Mouse (Mus musculus) kidney, adult 9 months (tissue): Measurements from ENCODE around the gene Cilp2.

Experiments
- DNase-seq: peaks from one replicate; pipeline ENCODE4 v3.0.0; 2022

The Cilp2 gene

DNA sequence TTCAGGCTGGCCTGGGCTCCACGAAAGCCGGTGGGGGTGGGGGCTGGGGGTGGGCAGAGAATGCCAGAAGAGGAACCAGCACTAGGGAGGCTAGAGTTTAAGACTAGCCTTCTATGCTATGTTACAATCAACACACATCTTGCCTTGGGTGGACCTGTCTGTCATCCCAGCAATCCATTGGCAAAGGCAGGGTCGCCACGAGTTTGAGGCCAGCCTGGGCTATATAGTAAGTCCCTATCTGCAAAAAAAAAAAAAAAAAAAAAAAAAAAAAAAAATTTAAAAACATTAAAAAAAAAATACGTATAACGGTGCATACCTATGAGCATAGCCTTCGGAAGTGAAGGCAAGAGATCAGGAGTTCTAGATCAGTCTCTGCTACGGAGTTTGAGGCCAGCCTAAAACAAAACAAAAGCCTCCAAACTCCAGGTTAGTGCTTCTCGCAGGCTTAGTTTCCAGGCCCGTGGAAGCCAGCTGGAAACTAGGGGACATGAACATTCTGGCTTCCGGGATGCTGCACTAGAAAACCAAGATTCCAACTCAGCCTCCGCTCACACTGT lies 13.5 kb upstream of the Cilp2 start:
- peak; percentile 33 for DNase-seq

DNA sequence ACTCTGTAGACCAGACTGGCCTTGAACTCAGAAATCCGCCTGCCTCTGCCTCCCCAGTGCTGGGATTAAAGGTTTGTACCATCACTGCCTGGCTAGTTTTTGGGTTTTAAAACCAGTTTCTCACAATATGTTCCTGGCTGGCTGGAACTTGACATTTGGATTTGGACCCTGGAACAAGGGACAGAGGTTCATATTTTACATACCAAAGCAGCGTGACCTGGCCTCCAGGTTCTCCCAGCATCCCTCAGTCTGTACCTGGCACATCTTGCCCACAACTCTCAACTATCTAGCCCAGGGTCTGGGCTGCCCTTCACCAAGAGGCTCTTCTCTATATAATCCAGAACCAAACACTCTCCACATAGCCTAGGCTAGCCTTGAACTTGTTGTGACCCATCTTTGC lies 12.4 kb upstream of the Cilp2 start:
- peak; percentile 71 for DNase-seq

DNA sequence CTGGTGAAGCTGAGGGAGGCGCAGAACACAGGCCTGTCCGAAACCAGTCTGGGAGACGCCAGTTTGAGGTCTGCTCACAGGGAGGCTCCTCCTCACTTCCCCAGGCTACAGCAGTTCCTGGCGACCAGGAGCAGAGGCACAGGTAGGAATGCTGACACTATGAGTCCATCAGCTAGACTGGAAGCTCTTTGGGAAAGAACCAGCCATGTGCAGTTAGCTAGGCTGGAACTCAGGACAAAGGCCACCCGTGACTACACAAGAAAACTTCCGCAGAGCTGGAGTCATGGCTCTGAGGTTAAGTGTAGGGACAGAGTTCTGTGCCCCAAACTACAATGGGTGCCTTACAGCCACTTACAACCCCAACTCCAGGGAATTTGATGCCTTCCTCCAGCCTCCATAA lies 10.4 kb upstream of the Cilp2 start:
- peak; percentile 57 for DNase-seq

DNA sequence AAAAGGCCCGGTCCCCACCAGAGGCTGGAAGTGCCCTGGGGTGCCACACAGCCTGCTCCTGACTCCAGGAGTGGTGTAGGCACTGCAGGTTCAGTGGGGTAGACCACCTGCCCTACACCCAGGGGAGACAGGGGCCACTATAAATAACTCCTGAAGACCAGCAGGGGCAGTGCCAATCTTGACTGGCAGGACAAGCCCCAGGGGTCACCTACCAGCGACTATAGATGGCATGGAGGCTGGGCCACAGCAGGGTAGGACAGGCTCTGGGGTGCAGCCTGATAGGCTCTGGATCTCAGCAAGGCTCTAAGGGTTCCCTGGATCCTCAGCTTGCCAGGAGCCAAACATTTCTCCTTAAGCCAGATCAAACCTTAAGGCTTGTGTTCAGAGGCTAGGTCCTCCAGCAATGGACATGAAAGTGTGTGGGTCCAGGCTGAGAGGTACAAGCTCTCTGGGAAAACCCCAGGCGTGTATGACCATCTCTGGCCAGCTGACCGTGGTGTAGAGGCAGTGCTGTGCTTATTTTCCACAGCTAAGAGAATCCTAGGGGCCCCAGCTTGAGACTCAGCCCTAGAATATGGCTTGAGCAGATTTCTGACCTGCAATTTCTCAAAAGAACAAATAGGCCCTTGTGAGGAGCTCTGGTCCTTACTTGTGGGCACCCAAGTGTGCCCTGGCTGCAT lies 8.4 kb upstream of the Cilp2 start:
- DNase-seq: no peak

DNA sequence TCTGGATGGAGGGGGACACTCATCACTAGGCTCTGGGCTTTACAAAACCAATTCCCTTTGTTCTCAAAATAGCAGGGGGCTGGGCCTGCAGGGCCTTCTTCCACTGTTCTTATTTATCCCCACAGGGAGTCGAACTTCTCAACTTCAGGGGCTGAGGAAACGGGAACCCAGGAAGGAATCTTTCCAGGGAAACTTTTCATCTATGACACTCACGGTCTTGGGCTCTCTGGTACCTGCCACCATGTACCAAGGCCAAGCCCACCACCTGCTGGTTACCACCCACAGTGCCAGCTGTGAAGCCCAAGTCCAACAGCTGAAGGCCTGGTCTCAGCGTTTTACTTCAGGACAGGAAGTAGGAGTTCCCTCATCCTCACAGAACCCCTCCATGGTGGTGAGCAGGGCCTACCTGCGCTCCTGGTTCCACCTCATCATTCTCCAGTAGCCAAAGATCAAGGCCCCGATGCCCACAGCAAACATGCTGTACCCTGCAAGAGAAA lies 7.4 kb upstream of the Cilp2 start:
- no peak for DNase-seq

DNA sequence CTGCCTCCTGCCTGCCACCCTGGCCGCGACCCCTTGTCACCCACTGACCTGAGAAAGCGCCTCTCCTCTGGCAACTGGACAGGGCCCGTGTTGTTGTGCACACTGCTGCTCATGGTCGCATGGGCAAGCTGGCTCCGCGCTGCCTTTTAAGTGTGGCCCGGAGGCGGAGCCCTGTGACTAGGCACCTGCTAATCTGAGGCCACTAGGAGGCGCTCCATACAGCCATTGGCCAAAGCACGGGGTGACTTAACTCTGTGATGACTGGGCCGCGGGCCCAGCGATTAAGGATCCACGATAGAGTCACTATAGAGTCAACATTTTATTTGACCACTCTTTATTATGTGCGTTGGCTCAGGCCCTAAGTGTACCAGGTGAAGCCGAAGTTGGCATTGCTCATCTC lies 6.4 kb upstream of the Cilp2 start:
- DNase-seq: peak; percentile 67

DNA sequence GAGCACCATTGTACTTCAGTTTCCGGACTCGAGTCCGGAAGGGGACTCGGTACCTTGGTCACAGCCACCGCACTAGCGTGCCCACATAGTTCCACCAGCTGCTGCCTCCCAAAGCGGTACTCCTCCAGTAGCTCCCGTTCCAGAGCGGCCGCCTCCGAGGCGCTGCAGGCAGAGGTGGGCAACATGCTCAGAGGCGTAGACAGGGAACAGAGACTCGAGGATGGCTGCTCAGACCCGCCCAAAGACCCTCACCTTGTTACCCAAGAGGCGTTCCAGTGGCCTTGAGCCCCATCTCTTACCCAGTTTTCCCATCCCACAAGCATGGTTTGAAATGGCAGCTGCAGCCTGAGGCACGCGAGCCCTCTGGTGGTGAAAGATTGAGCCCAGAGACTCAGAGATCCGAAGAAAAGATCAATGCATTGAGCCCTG lies 3.3 kb upstream of the Cilp2 start:
- no peak for DNase-seq

DNA sequence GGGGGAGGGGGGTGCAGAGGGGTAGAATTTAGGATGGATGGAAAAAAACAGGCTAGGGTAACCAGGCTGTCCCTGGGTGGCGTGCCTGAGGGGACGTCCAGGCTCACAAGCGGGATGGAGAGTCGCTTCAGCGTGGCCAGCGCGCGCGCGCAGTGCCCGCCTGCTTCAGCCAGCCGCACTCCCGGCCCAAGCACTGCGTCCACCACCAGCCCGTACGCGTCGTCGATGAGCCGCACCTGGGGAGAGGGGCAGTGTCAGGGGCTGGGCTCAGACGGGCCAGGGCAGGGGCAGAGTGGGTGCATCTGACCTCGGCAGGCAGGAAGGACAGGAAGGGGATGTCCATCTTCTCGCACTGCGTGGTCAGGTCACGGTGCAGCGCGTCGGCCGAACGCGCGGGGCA lies 1.4 kb upstream of the Cilp2 start:
- DNase-seq: no peak

DNA sequence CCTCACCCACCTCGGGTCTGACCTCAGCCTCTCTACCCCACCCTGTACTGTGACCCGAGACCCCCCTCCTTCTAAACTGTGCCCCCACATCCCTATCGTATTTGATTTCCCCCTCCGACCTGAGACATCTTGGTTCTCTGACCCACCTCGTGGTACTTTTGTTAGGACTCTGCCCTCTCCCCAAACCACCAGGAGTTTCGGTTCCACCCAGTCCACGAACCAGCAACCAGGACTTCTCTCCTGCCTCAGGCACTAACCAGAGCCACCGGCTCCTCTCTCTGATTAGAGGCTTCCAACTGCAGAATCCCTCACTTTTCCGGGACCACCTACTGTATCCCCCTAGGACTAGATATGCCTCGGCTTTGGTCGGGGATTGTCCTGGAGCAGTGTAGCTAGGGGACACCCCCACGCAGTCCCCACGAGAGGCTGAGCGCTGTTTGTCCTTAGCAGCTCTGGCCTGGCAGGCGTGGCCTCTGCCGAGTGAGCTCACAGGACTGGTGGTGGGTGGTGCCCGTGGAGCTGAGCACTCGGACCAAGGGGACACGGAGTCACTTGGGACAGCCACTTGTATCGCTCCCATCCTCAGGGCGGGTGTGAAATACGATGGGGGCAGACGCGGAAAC lies 868 bp upstream of the Cilp2 start:
- DNase-seq: no peak

DNA sequence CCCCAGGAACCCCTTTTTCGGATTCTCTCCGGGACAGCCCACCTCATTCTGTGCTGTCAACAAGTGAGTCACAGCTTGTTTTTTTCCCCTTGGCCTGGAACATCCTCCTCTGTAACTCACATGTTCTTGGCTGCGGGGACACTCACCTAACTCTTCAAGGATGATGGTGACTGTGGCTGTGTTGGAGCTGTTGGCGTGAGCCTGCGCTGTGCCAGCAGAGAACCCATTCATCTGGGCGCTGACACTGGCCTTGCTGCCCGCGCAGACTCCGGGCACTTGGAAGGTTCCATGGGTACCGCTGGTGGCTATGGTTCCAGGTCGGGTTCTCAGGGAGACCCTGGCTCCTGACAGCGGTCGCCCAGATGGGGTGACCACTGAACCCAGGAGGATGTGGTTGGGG lies 3.3 kb downstream of the Cilp2 start:
- DNase-seq: no peak

DNA sequence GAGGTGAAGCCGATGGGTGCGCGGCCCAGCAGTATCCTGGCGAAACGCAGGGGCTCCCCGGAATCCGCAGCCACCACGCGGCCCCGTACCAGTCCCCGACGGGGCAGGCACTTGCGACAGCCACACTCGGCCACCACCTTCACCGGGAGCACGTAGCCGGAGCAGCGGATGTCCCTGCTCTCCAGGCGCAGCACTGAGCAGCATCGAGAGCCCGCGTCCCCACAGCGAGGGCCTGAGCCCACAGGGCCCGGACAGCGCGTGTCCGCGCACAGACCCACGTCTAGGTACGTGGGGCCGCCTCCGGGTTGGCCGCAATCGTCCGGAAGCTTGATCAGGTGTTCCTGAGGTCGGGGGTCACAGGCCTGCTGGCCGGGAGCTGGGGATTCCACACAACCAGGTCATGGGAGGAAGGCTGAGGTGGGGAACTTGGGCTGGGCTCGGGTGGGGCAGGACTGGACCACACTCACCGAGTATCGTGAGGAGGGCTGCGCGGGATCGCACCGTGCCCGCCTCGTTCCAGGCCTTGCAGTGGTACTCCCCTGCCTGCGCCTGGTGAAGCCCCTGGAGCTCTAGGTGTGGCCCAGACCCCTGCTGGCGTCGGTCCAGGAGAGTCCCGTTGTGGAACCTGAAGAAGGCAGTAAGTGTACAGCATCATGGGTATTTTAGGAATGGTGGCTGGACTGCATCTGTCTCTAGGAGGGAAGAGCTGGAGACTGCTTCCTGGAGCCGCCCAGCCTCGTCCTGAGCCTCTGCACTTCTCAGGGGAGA lies 4.5 kb downstream of the Cilp2 start:
- no peak for DNase-seq

DNA sequence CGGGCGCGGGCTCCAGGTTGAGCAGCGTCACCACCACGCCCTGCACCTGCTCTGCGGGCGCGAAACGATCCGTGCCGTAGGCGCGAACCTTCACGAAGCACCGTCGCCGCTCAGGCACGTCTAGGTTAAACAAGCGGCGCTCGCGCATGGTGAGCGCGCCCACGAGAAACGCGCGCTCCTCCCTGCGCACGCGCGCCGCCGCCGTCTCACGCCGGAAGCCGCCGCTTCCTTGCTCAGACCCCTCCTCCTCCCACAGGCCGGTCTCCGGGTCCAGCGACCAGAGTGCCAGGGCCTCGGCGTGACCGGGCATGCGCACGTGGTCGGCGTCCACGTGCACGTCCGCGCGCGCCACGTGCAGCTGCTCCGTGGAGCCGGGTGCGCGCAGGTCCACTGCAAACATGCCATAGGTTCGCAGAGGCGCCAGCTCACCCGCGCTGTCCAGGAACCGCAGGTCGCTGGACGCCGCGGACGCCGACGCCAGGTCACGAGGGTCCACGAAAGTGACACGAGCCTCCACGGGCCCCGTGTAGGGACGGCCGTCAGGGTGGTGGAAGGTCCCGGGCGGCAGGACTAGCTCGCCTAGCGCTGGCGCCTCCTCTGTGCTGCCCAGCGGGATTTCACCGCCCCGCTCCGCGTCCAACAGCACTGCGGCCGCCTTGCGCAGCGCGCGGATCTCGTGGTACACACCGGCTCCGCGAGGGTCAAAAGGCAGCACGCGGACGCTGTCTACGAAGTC lies 5.3 kb downstream of the Cilp2 start:
- DNase-seq: peak; percentile 67

DNA sequence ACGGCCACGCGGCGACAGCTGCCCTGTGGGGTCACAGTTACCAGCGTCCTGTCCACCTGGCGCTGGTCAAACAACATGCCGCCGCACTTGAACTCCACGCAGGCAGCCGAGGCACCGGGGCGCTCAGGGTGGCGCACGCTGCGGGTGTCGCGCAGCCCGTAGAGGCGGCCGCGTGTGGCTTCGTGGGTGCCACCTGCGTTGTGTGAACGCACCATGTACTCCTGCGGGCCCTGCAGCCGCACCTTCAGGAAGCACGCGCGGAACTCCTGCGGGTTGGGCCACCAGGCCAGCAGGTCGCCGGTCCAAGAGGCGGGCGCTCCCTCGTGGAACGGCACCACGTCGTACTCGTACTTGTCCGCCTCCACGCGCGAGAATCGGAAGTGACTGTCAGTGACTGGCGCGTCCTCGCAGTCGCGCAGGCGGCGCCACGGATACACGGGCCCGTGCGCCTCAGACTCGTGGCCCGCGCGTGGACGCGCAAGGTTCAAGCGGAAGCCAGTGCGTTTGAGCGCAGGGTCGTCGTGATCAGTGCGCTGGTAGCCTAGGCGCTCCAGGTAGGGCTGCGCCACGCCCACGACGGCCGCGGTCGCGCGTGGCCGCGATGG lies 6.1 kb downstream of the Cilp2 start:
- DNase-seq: no peak

DNA sequence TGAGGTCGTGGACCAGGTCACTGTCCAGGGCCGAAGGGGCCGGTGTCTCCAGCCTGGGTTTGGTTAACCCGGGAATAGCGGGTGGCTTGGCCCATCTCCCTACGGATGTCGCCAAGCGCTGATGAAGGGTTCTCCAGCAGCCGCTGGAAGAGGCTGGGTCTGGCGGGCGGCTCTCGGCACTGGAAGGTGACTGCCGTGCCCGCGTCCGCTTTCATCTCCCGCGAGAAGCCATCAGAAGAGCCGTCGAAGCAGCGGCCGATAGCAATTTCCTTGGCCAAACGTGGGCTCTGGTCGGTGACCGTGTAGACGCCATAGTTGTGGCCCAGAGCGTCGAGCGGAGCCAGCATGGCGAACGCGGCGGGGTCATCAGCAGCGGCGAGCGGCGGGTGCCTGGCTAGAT lies 6.6 kb downstream of the Cilp2 start:
- no peak for DNase-seq

DNA sequence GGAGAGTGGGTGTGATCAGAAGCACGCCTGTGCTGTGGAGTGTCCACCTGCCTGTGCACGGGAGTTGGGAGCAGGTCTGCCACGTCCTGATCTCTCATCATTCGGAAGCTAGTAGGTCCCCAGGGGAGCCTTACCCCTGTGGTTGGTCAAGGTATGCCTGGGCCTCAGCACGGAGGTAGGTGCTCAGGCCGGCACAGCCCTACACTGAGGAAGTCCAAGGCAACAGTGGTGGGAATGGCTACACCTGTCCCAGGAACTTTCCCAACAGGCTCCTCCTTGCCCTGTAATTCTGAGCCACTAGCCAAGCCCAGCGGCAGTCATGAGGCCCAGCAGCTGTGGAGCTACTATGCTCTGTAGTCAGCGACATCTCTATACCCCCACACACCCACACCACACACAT lies 7.8 kb downstream of the Cilp2 start:
- DNase-seq: no peak

DNA sequence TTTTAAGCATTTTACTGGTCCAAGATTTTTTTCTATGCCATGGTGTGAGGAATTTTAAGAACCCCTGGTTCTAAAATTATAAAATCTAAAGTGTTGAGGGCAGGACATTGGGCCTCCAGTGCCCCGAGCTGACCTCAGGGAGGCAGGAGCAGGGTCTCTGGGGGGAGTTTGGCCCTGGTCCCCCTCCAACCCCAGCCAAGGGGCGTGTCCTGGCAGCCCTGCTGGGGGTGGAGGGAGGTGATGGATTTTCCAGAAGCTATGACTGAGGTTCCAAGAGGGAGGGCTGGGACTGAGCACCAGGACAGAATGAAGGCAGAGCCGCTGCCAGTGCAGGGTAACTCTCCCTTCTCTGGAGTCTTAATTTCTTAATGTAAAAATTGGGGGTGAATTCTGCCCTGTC lies 9.5 kb downstream of the Cilp2 start:
- DNase-seq: no peak

DNA sequence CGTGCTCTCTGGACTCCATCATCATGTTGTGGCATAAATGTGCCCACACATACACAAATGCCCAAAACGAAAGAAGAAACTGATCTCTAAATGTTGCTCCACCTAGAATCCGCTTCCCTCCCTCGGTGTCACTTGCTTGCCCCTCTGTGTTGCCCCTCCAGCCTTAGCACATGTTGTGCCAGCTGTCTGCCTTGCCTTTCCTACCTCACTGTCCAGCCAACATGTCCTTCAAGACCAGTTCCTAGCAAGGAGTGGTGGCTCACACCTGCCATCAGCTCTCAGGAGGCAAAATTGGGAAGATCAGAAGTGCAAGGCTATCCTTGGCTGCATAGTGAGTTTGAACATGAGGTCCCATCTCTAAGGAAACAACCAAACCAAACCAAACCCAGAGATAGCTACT lies 10.1 kb downstream of the Cilp2 start:
- no peak for DNase-seq

DNA sequence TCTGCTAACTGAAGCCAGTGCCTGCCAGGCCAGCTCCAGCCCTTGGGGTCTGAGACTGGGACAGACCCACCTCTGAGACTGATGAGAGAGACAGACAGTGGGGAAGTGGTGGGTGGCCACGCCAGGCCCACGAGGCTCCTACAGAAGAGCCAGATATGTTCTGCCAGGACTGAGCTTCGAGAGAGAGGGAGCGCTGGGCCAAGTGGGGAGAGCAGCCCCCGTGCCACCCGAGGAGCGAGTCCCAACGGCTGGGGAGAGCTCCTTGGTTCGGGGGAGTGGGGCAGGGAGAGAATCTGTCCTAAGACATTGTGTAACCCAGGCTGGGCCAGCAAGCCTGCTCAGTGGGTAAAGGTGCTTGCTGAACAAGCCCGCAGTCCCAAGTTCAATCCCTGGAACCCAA lies 10.5 kb downstream of the Cilp2 start:
- no peak for DNase-seq

DNA sequence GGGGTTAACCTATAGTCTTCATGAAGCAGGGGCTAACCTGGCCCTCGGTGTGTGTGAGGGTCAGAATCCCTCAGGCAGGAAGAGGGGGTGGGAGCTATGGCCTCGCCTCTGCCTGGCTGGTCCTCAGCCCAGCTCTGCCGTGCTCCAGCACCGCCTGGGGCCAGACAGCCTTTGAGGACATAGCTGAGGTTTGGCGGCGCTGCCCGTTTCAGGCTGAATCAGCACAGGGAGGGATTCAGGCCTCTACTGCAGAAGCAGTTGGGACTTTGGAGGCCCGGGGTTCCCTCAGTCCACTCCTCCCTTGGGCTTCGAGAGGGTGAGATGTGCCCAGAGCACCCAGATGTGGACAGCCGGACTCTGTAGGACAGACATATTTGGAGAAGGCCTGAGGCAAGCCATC lies 11.4 kb downstream of the Cilp2 start:
- DNase-seq: no peak

DNA sequence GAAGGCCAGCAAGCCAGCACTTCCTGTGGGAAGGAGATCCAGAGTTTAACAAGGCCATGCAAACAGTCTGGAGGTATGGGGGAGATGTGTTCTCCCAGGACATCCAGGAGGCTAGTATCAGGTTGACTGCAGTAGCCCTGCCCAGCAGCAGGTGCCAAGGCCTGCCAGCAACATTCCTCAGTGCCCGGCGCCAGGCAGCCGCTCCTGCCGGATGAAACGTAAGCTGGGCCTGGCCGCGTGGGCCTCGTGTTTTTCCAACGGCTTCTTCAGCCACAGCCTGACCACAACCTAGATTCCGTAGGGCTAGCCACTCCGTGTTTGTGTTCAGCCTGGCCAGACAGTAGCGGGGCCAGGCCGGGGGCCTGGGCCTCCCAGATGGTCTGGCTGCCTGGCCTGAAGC lies 12.8 kb downstream of the Cilp2 start:
- DNase-seq: no peak

DNA sequence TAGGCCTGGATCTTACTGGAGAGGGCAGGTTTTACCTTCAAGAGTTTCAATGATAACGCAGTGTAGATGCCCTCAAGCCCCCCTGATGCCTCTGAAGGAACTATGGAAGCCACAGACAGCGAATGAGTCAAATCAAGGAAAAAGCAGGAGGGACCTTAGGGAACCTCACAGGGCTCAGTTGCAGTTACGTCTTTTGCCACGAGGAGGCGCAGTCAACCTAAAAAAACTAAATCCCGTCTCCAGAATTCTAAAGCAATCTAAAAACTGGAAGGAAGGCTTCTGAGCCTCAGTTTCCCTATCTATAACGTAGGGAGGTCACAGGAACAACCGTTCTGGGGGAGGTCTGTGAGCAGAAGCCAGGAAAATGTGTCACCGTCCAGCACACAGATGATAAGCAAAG lies 13.3 kb downstream of the Cilp2 start:
- peak; percentile 77 for DNase-seq

DNA sequence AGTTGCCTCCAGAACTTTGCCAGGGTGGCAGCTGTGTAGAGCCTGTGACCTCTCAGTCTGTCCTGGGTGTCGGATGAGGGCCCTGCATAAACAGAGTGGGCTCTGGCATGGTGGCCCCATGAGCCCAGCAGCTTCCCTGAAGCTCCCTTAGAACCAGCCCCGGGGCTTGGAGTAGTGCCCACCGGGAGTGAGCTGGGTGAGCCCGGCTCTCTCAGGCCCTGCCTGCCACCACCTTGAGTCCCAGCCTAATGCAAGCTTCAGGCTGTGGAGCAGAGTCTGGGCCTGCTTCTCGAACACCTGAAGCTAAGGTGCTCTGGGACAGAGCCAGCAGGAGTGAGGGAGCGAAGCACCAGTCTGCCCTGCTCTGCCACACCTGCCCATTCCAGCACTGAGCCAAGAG lies 16.6 kb downstream of the Cilp2 start:
- DNase-seq: no peak
